Mouse (Mus musculus): ENCODE data around the gene Chchd2.

- no peak for TF ChIP-seq CTCF (IDR thresholded peaks at IDR 0.05; ENCODE audit: insufficient read depth, low read depth, low read length)
- TF ChIP-seq POLR2A (IDR thresholded peaks at IDR 0.05; ENCODE audit: insufficient read depth, low read depth, low read length): no peak
These were observed 24.9 kb downstream of the Chchd2 start for GRCm38 (mm10) chr5:129862325-129862724.

Measured in olfactory bulb, adult 2 months (tissue).